Mouse (Mus musculus) MEL (cell line): Measurements from ENCODE around the gene Dlgap1. TPM values are rescaled to one million over a fixed set of nuclear protein-coding genes. Genes with fewer than 3 reads are reported as not detected.

ENCODE experiments used
- DNase-seq: peaks from one replicate; pipeline ENCODE4 v3.0.0; 2011; ENCODE audit warnings: low read depth, low spot score
- H3K27ac ChIP-seq: 2 replicates; pipeline ENCODE4 v1.5.1; 2012; ENCODE audit warnings: low read depth, mild to moderate bottlenecking, control low read depth, low read length, moderate library complexity; ENCODE audit not compliant: control insufficient read depth
- H3K27me3 ChIP-seq, 2 experiments: fragments of 150-350 bp in 1 of 2; sonication (generic) in 1 of 2; 2 replicates each; pipeline ENCODE4 v1.6.1; 2012; ENCODE audit warnings: low read length in 2 of 2, mild to moderate bottlenecking in 2 of 2, improper control_type of control experiment in 1 of 2, moderate library complexity in 1 of 2; ENCODE audit not compliant: insufficient read depth in 2 of 2, control insufficient read depth in 1 of 2
- H3K36me3 ChIP-seq, 2 experiments: 2 replicates each; pipeline ENCODE4 v1.6.1; 2012 to 2014; ENCODE audit warnings: low read length in 2 of 2, improper control_type of control experiment in 1 of 2, inconsistent platforms in 1 of 2, mild to moderate bottlenecking in 1 of 2; ENCODE audit not compliant: insufficient read depth in 2 of 2, control insufficient read depth in 1 of 2
- H3K4me1 ChIP-seq, 2 experiments: fragments of 150-350 bp in 1 of 2; sonication (generic) in 1 of 2; 2 replicates each; pipeline ENCODE4 v1.6.1; 2012; ENCODE audit warnings: low read length in 2 of 2, improper control_type of control experiment in 1 of 2, mild to moderate bottlenecking in 1 of 2; ENCODE audit not compliant: insufficient read depth in 2 of 2, control insufficient read depth in 1 of 2
- H3K4me3 ChIP-seq, 2 experiments: fragments of 150-350 bp in 1 of 2; sonication (generic) in 1 of 2; 2 replicates each; pipeline ENCODE4 v1.5.1; 2012; ENCODE audit warnings: low read depth in 2 of 2, low read length in 2 of 2, mild to moderate bottlenecking in 2 of 2, moderate library complexity in 2 of 2, control low read depth in 1 of 2, improper control_type of control experiment in 1 of 2; ENCODE audit not compliant: control insufficient read depth in 1 of 2, insufficient read depth in 1 of 2
- H3K79me2 ChIP-seq: 2 replicates; pipeline ENCODE4 v1.6.1; 2012; ENCODE audit warnings: mild to moderate bottlenecking, low read length, moderate library complexity; ENCODE audit not compliant: control insufficient read depth, poor library complexity, insufficient read depth
- H3K9ac ChIP-seq: 2 replicates; pipeline ENCODE4 v1.6.1; 2012; ENCODE audit warnings: low read depth, mild to moderate bottlenecking, control low read depth, low read length, moderate library complexity; ENCODE audit not compliant: control insufficient read depth, poor library complexity, severe bottlenecking
- H3K9me3 ChIP-seq: fragments of 150-350 bp; sonication (generic); replicated peaks from 2 replicates; pipeline ENCODE4 v1.6.1; 2012; ENCODE audit warnings: mild to moderate bottlenecking, low read length, improper control_type of control experiment, moderate library complexity; ENCODE audit not compliant: insufficient read depth
- BHLHE40 ChIP-seq: IDR thresholded peaks from 2 replicates; pipeline ENCODE4 v1.6.1; 2012; ENCODE audit warnings: low read depth, mild to moderate bottlenecking, inconsistent platforms, low read length, improper control_type of control experiment, borderline replicate concordance
- CHD1 ChIP-seq: IDR thresholded peaks from 2 replicates; pipeline ENCODE4 v1.6.1; 2012; ENCODE audit warnings: low read depth, mild to moderate bottlenecking, inconsistent platforms, low read length, improper control_type of control experiment
- E2F4 ChIP-seq: IDR thresholded peaks from 2 replicates; pipeline ENCODE4 v1.6.1; 2011; ENCODE audit warnings: low read depth, low read length, improper control_type of control experiment, borderline replicate concordance
- ELF1 ChIP-seq: IDR thresholded peaks from 2 replicates; pipeline ENCODE4 v1.6.1; 2014; ENCODE audit warnings: low read depth, mild to moderate bottlenecking, inconsistent platforms, low read length, improper control_type of control experiment, moderate library complexity
- EP300 ChIP-seq, 2 experiments: IDR thresholded peaks; 2 replicates each; pipeline ENCODE4 v1.6.1; 2011; ENCODE audit warnings: improper control_type of control experiment in 2 of 2, low read length in 2 of 2, low read depth in 1 of 2, mild to moderate bottlenecking in 1 of 2
- ETS1 ChIP-seq: IDR thresholded peaks from 2 replicates; pipeline ENCODE4 v1.6.1; 2012; ENCODE audit warnings: low read depth, mild to moderate bottlenecking, inconsistent platforms, low read length, improper control_type of control experiment, moderate library complexity
- GATA1 ChIP-seq: IDR thresholded peaks from 2 replicates; pipeline ENCODE4 v1.6.1; 2011; ENCODE audit warnings: low read depth, low read length, improper control_type of control experiment
- HCFC1 ChIP-seq: IDR thresholded peaks from 2 replicates; pipeline ENCODE4 v1.6.1; 2012; ENCODE audit warnings: low read depth, mild to moderate bottlenecking, inconsistent platforms, low read length, improper control_type of control experiment, moderate library complexity
- KAT2A ChIP-seq: conservative IDR thresholded peaks from 2 replicates; pipeline ENCODE4 v1.6.1; 2012; ENCODE audit warnings: low read depth, low read length, improper control_type of control experiment, inconsistent platforms
- MAZ ChIP-seq: IDR thresholded peaks from 2 replicates; pipeline ENCODE4 v1.6.1; 2012; ENCODE audit warnings: low read depth, mild to moderate bottlenecking, inconsistent platforms, low read length, improper control_type of control experiment
- MEF2A ChIP-seq: IDR thresholded peaks from 2 replicates; pipeline ENCODE4 v1.6.1; 2014; ENCODE audit warnings: low read depth, mild to moderate bottlenecking, inconsistent platforms, low read length, improper control_type of control experiment; ENCODE audit not compliant: poor library complexity, insufficient replicate concordance, severe bottlenecking; ENCODE audit errors: extremely low read depth
- MYB ChIP-seq: IDR thresholded peaks from 2 replicates; pipeline ENCODE4 v1.6.1; 2011; ENCODE audit warnings: mild to moderate bottlenecking, low read depth, low read length, improper control_type of control experiment
- NELFE ChIP-seq: IDR thresholded peaks from 2 replicates; pipeline ENCODE4 v1.6.1; 2011; ENCODE audit warnings: low read depth, low read length, improper control_type of control experiment
- NRF1 ChIP-seq: IDR thresholded peaks from 2 replicates; pipeline ENCODE4 v1.6.1; 2014; ENCODE audit warnings: low read depth, mild to moderate bottlenecking, inconsistent platforms, low read length, improper control_type of control experiment, moderate library complexity; ENCODE audit not compliant: poor library complexity, insufficient read depth, severe bottlenecking
- POLR2AphosphoS2 ChIP-seq: IDR thresholded peaks from 2 replicates; pipeline ENCODE4 v1.6.1; 2011; ENCODE audit warnings: low read length, improper control_type of control experiment
- POLR2AphosphoS5 ChIP-seq: IDR thresholded peaks from 2 replicates; pipeline ENCODE4 v1.6.1; 2012; ENCODE audit warnings: low read depth, borderline replicate concordance, mild to moderate bottlenecking, inconsistent platforms, low read length, moderate library complexity, mixed read lengths
- RCOR1 ChIP-seq: IDR thresholded peaks from 2 replicates; pipeline ENCODE4 v1.6.1; 2012; ENCODE audit warnings: low read depth, mild to moderate bottlenecking, inconsistent platforms, low read length, improper control_type of control experiment
- SMC3 ChIP-seq: IDR thresholded peaks from 2 replicates; pipeline ENCODE4 v1.6.1; 2011; ENCODE audit warnings: low read depth, low read length, improper control_type of control experiment
- UBTF ChIP-seq: IDR thresholded peaks from 2 replicates; pipeline ENCODE4 v1.6.1; 2012; ENCODE audit warnings: low read depth, mild to moderate bottlenecking, inconsistent platforms, low read length, improper control_type of control experiment, moderate library complexity, borderline replicate concordance; ENCODE audit not compliant: insufficient read depth
- USF1 ChIP-seq: IDR thresholded peaks from 2 replicates; pipeline ENCODE4 v1.6.1; 2014; ENCODE audit warnings: low read depth, mild to moderate bottlenecking, inconsistent platforms, low read length, improper control_type of control experiment, moderate library complexity
- USF2 ChIP-seq, 2 experiments: IDR thresholded peaks; 2 replicates each; pipeline ENCODE4 v1.6.1; 2011 to 2012; ENCODE audit warnings: improper control_type of control experiment in 2 of 2, low read length in 2 of 2, borderline replicate concordance in 1 of 2, inconsistent platforms in 1 of 2, low read depth in 1 of 2, mild to moderate bottlenecking in 1 of 2; ENCODE audit not compliant: insufficient read depth in 1 of 2
- ZKSCAN1 ChIP-seq: IDR thresholded peaks from 2 replicates; pipeline ENCODE4 v1.6.1; 2012; ENCODE audit warnings: low read depth, mild to moderate bottlenecking, inconsistent platforms, low read length, improper control_type of control experiment, moderate library complexity
- ZMIZ1 ChIP-seq: IDR thresholded peaks from 2 replicates; pipeline ENCODE4 v1.6.1; 2012; ENCODE audit warnings: low read depth, mild to moderate bottlenecking, inconsistent platforms, low read length, improper control_type of control experiment, moderate library complexity
- ZNF384 ChIP-seq: IDR thresholded peaks from 2 replicates; pipeline ENCODE4 v1.6.1; 2012; ENCODE audit warnings: low read depth, mild to moderate bottlenecking, inconsistent platforms, low read length, improper control_type of control experiment
- polyA plus RNA-seq, 2 experiments: library from polyadenylated mRNA; stranded (reverse) in 1 of 2; unstranded in 1 of 2; fragments of >175 nt in 1 of 2; fragments of >200 nt in 1 of 2; gene quantifications; 2 replicates each; pipeline versions ENCODE4 v1.2.1 to v1.2.4; 2012; ENCODE audit warnings: low replicate concordance in 2 of 2, low read depth in 1 of 2; ENCODE audit not compliant: insufficient read length in 2 of 2, insufficient read depth in 1 of 2, missing spikeins in 1 of 2
- total RNA-seq: library from RNA; depleted of rRNA; stranded (reverse); fragments of 300-350 nt; gene quantifications from 2 replicates; pipeline ENCODE4 v1.2.3, GENCODE M21; 2012

Gene Dlgap1
- total and polyA plus RNA-seq, 3 experiments, result 0.06 TPM; not detected in 2

DNA sequence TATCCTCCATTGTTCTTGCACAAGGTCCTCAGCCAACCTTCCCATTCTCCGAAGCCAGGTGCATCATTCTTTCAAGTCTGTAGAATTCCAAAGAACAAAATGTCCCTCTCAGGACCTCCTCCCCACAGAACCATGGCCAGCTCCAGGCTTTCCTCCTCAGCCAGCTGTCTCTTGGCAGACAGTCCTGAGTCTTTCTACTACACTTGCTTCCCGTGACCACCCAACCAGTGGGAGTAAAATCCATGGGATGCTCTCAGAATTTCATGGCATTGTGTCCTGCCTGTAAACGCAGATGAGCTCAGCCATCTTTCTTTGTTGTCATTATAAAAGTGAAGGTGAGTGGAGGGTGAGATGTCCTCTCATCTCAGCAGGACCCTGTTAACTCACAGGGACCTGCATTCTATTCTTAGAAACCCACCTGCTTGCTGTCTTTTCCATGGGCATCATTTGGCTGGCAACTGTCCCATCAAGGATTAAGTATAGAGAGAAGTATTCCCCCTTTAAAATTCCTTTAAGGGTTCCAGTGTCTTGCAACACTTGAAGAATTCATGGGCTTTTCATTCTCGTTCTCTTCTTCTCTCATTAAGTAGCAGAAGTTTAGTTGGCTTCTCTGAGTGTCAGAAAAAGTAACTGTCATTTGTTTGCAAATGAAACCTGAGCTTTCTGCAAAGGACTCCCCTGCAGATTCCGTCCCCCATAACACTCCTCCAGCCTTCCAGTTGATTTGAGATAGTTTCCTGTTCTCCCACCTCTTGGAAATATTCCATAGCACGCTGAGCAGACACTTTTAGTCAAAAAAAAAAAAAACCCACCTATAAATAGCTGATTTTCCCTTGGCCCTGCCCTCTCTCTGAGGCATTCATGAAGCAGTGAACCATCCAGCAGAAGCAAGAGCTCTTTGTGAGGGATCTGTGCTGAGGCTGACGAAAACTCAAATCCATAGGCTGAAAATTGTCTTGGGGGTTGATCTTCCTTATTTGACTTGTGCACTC is 559.6 kb downstream of the Dlgap1 start:
- Histone ChIP-seq H3K79me2 (no peaks in the 10 kb centered on the region), H3K9ac (no peak overlapping the region), H3K36me3 (no peaks in the 10 kb centered on the region), H3K27me3 (no peaks in the 10 kb centered on the region), H3K4me3 (no peak overlapping the region), H3K27ac (no peak overlapping the region), H3K4me1 (no peaks in the 10 kb centered on the region), H3K9me3 (no peaks in the 10 kb centered on the region)
- TF ChIP-seq KAT2A (no peak), UBTF (no peak), EP300 (IDR thresholded peaks at IDR 0.05; ENCODE audit: low read depth in 1 of 2, low read length in 2 of 2) (no peak), ETS1 (no peak), MEF2A (no peak), ZKSCAN1 (no peak), MAZ (no peak), ZMIZ1 (no peak), GATA1 (no peak), NRF1 (no peak)
- no peak for DNase-seq

DNA sequence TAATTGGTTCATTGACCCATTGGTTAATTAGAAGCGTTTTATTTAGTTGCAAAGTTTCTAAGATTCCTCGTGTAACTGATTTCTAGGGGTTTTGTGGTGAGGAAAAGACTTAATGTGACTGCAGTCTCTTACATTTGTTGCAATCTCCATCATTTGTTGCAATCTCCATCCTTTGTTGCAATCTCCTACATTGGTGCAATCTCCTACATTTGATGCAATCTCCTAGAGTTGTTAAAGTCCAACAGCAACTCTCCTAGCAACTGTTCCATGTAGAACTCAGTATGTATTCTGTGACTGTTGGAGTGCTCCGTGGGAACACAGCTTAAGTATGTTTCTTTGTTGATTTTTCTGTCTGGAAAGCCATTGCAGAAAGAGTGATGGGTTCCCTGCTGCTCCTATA is 565.4 kb downstream of the Dlgap1 start:
- H3K79me2 ChIP-seq, result no peaks in the 10 kb centered on the region
- H3K9me3 ChIP-seq, result no peaks in the 10 kb centered on the region
- no peaks in the 10 kb centered on the region for H3K4me1 ChIP-seq
- TF ChIP-seq EP300 (IDR thresholded peaks at IDR 0.05; ENCODE audit: low read depth in 1 of 2, low read length in 2 of 2) (no peak), MYB (no peak), E2F4 (no peak), POLR2AphosphoS5 (no peak), HCFC1 (no peak), BHLHE40 (no peak), NELFE (no peak), USF2 (IDR thresholded peaks at IDR 0.05; ENCODE audit: borderline replicate concordance in 1 of 2, insufficient read depth in 1 of 2, low read depth in 1 of 2, low read length in 2 of 2) (no peak), RCOR1 (no peak), POLR2AphosphoS2 (no peak), ZMIZ1 (no peak), SMC3 (no peak), ZKSCAN1 (no peak), ETS1 (no peak), ELF1 (no peak), CHD1 (no peak), GATA1 (no peak), ZNF384 (no peak), USF1 (no peak)
- no peak for DNase-seq
- H3K36me3 ChIP-seq, result no peaks in the 10 kb centered on the region
- no peak overlapping the region for H3K9ac ChIP-seq
- no peak overlapping the region for H3K27ac ChIP-seq
- no peaks in the 10 kb centered on the region for H3K27me3 ChIP-seq
- no peak overlapping the region for H3K4me3 ChIP-seq
